Mouse (Mus musculus) liver, adult (tissue): Measurements from ENCODE around the gene Gapdh.

Experiments
- GATA4 ChIP-seq: IDR thresholded peaks from 2 replicates; pipeline ENCODE4 v1.6.1; 2014; ENCODE audit warnings: mild to moderate bottlenecking, low read length; ENCODE audit not compliant: insufficient replicate concordance

Gene Gapdh

GRCm38 (mm10) chr6:125156903-125157614 lies 9.2 kb downstream of the Gapdh start:
- no peak for TF ChIP-seq GATA4

GRCm38 (mm10) chr6:125156491-125156890 lies 9.8 kb downstream of the Gapdh start:
- TF ChIP-seq GATA4 = no peak

DNA sequence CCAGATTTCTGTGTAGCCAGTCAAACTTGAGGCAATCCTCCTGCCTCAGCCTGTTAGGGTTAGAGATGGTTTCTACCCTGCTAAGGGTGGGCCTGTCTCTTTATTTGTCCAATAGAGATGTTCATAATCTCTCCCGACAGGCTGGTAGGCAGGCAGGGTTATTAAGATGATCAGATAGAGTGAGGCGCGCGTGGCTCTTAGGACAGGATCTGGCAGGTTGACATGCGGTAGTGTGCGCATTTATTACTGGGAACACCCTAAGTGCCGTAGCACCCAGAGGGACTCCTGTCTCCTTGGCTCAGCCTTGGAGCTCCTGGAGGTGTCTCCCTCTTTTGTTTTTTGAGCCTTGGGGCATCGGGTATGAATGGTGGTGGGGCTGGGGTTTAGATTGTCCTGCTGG lies 11.0 kb downstream of the Gapdh start:
- no peak for TF ChIP-seq GATA4

DNA sequence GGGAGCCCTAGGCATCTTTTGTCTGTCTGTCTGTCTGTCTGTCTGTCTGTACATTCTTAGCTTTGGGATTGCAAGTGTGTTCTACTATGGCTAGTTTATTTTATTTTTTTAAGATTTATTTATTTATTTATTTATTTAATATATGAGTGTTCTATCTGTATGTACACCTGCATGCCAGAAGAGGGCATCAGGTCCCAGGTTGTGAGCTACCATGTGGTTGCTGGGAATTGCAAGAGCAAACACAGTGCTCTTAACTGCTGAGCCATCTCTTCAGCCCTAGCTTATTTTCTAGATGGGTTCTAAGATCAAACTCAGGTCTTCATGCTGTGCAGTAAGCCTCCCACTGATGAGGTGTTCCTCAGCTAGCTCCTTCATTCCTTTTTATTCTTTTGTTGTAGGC lies 11.7 kb downstream of the Gapdh start:
- TF ChIP-seq GATA4 = no peak

DNA sequence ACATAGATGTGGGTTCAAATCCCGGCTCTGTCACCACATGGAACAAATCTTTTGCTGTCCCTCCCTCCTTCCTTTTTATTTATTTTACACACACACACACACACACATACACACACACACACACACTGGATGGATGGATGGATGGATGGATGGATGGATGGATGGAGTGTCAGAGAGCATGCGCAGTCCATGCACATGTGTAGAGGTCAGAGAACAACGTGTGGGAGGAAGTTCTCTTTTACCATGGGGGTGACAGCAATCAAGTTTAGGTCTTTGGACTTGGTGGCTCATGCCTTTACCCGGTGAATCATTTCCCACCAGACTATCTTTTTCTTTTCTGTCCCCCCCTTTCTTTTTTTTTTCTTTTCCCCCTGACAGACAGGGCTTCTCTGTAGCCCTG lies 12.6 kb downstream of the Gapdh start:
- TF ChIP-seq GATA4 = no peak

DNA sequence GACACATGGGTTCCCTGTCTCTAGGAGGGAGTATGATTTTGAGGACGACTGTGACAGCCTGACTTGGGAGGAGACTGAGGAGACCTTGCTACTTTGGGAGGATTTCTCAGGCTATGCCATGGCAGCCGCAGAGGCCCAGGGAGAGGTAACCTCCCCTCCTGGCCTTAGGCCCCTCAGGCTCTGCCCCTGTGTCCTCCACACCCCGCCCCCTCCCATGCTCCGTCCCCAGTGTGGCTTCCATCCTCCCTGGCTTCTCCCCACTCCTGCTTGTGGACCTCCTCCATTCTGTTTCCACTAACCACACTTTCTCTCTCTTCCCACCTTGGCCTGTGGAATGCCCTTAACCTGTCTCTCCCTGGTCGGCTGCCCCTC lies 13.3 kb downstream of the Gapdh start:
- TF ChIP-seq GATA4 = no peak

- no peak for TF ChIP-seq GATA4
Measured at GRCm38 (mm10) chr6:125152212-125153017, 13.9 kb downstream of the Gapdh start.

GRCm38 (mm10) chr6:125149569-125149950 lies 16.7 kb downstream of the Gapdh start:
- no peak for TF ChIP-seq GATA4

GRCm38 (mm10) chr6:125148926-125149568 lies 17.2 kb downstream of the Gapdh start:
- TF ChIP-seq GATA4 = no peak

- peak; percentile 95; the same call in 1 of the 2 replicates for TF ChIP-seq GATA4
Measured at GRCm38 (mm10) chr6:125148251-125148925, 17.9 kb downstream of the Gapdh start.

- TF ChIP-seq GATA4 = no peak
Measured at GRCm38 (mm10) chr6:125147329-125147728, 18.9 kb downstream of the Gapdh start.

DNA sequence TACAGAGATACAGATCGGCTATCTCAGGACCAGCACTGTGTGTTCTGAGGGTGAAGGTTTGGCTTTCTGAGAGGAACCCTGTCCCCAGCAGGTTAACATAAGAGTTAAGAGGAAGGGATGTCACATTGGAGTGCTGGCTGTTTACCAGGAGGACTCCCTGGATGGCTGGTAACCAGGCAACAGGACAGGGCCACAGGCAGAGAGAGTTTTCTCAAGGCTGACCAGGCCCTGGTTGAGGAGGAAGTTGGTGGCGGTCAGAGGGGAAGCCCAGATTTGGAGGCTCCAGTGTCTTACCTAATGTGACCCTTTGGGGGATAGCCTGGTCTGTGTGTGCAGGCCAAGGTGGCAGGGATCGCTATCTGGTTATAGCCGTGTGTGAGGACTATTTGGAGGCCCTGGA lies 19.5 kb downstream of the Gapdh start:
- no peak for TF ChIP-seq GATA4

- no peak for TF ChIP-seq GATA4
Measured at GRCm38 (mm10) chr6:125146148-125146547, 20.1 kb downstream of the Gapdh start.

- TF ChIP-seq GATA4 = no peak
Measured at GRCm38 (mm10) chr6:125145479-125145951, 20.8 kb downstream of the Gapdh start.

DNA sequence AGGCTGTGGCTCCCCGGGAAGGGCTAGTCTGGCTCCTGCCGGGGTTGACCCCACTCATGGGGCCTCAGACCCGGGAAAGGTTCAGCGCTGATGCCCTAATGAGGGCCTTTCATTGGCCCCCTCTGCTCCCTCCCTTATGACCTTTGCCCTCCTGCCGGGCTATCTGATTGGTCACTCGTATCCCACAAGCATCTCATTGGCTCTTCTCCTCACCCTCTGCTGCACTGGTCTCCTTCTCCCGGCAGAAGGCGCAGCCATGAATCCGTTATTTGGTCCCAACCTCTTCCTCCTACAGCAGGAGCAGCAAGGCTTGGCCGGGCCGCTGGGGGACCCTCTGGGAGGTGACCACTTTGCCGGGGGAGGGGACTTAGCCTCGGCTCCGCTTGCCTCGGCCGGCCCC lies 21.3 kb downstream of the Gapdh start, which contains the start of gene Iffo1:
Gene Iffo1, plus strand, starts transcription at position 241 of the 400 bp plus-strand sequence.
- TF ChIP-seq GATA4 = no peak
